Mouse (Mus musculus) c-Kit-positive CD71-positive TER-119-positive erythroid progenitor cells, embryonic 14.5 days (primary cell): ENCODE data around the gene Cpsf7.
"Not testable (repeated sequence)": the region's sequence is repeated elsewhere in the genome, so short reads cannot be mapped to it uniquely, and the experiment has no call there.

ENCODE experiments used
- DNase-seq: peaks from one replicate; pipeline ENCODE4 v3.0.0-alpha.2; 2013; ENCODE audit warnings: low spot score

The Cpsf7 gene

DNA sequence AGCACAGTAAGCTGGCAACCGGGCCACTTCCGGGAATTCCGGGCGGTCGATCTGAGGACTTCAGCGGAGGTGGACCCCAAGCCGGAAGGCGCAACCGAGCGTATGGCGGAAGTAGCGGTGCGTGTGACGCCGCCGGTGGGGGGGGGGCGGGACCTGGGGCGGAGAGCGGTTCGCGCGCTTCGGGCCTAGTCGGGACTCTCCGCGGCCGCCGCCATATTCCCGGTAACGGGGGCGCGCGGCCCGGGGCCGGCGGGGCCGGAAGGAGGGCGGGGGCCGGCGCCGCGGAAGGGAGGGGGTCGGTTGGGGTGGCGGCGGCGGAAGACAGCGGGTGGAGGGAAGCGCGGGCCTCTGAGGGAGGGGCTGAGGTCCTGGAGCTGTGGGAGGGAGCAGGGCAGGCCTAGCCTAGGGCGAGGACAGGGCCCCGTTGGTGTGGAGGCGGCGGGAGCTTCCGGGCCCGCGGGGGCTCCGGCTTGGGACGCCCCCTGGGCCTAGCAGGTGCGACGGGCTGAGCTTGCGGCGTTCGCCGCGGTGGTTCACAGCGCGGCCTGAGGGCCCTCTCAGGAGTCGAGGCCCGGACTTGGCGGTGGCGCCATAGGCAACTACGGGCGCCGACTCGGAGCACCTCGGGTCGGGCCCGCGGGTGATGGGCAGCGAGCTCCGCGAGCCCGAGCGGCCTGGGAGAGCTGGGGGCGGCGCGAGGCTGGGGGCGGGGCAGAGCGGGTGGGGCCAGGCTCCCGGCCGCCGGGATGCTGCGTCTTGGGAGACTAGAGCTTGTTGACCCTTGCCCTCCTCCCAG is at the start of gene Cpsf7:
Cpsf7 (plus strand) TSS at position 161 of the 796 bp plus-strand sequence.
- peak; percentile 89 for DNase-seq

DNA sequence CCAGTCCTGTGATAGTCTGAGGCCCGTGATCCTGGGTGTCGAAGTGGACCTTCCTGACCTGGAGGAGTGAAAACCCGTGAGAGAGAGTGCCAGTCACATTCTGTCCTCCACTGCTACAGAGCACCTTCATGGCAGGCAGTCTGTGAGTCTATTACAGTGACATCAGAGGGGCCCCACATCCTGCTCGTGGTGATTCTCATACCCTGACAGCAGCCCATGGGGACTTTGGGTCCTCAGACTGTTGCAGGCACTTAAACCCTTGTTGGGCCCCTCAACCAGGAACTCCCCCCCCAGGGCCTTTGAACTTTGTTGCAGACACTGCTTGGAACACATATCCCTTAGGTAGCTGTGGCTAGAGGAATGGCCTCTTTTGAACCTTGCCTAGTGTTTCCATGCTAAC is 45.5 kb upstream of the Cpsf7 start:
- no peak for DNase-seq

DNA sequence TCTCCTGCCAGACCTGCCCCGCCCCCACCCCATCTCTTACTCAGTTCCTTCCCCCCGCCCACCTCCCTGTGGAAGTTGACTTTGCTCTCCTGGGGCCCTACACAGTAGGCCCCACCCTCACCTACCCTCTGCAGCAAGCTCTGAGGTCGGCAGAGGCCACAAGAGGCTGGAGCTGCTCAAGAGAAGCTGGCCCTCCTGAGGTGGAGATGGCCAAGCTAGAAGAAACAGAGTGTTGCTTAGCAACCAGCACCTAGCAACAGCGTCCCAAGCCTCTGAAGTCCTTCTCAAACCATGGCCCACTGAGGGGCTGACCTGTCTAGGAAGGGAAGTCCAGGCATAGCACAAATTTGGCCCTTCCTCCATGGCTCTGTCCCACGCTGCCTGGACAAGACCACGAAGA is 42.4 kb upstream of the Cpsf7 start, which contains the start of gene Ppp1r32:
Ppp1r32 (minus strand) TSS at position 226 of the 400 bp plus-strand sequence.
- DNase-seq: no peak

DNA sequence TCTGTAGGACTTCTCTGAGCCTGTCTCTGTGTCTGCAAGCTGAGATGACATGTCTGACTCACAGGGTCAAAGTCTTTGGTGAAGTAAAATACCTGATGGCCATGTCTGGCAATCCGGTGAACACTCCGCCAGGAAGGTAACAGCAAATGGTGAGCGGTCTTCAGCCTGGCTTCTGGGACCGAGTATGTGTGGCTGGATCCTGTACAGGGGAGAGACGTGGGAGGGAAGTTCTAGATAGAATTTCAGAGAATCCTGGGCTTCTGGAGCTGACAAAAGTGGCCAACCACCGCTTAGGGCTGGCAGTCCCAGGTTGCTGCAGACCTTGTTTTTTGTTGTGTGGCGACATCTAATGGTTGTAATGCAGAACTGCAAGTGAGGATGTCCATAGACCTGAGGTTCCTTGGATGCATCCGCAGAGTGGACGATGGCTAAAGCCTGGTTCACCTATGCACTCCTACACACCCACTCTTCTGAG is 38.8 kb upstream of the Cpsf7 start:
- peak; percentile 52 for DNase-seq

DNA sequence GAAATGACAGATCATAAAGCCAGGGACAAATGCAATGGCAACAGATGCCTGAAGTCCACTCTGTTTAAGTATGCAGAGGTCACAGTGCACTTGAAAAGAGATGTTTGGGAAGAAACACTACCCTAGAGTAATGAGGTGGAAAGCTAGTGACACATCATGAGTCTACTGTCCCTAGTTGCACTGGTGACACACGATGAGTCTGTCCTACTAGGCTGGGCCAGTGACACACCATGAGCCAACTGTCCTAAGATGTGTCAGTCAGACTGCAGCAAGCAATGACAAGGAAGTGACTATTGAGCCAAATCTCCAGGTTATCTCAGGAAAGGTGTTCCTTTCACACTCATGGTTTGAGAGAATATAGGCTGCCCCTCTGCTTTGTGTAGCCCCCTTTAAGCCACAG is 29.4 kb upstream of the Cpsf7 start:
- no peak for DNase-seq

DNA sequence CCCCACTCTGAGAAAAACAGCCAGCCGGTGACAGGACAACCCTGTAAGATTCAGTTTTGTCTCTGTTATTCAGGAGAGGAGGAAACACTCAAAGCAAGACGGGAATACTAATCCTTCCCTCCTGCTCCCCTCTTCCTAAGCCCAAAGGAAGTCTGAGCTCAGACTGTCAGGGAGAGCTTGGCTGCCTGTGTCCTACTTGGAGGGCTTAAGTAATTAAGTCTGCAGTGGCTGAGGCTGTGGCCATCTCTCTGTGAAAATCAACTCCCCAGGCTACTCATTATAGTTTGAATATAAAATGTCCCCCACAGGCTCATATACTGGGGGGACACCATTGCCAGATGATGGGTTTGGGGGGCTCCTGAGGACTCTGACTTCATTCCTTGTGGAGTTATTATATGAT is 28.1 kb upstream of the Cpsf7 start:
- no peak for DNase-seq

DNA sequence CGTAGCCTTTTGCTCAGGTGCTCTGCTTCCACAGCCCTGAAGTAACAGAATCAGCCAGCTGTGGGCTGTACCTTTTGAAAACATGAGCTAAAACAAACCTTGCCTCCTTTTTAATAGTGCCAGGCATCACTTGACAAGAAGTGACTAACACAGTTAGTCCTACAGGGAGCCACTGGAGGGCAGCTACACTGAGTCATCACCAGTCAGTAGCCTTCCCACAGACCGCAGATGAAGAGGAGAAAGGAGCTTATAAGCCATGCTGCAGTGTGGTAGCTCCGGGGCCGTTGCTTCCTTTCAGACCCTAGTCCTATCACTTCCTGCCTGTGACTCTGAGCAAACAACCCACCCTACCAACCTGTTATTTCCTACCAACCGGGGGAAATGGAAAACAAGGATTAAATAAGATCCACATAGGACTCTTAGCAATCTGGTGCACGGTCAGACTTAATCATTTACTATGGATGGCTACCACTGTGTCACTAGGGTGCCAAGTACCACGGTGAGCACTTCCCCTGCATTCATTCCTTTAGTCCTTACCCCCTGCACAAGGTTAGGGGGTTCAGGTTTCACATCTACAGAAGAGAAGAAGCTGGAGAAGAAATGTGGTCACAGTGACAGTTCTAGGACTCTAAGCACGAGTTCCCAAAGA is 27.4 kb upstream of the Cpsf7 start:
- no peak for DNase-seq

DNA sequence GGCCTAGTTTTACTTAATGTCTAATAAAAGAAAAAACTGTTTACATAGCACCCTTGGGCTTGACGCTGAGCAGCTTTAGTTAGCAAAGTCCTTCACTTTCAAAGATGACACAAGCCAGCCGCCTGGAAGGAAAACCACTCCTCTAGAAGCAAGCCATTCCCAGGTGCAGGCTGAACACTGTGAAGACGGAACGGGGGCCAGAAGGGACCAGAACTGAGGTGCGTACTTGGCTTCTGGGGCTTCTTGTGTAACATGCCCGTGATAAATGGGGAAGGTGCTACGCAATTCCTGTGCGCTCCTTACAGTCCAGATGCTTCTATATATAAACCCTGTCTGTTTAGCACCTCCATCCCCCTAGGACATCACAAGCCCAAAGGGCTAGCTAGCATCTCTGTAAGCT is 24.5 kb upstream of the Cpsf7 start:
- DNase-seq: no peak

DNA sequence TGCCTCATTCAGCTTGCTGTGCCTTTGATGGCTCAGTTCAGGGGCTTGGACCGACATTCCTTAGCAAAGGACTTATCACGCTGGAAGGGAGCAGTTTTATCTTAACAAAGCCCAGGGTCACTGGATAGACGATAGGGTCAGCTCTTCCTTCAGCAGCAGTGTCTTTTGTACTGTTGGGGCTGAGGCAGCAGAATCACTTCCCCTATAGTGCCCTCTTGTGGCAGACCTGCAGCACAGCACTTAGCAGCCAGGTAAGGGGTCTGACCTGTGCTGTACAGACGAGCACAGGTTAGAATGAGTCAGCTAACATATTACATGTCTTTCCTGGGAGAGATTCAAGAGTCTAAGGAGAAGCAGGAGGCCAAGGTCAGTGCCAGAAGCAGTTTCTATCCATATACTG is 22.5 kb upstream of the Cpsf7 start:
- peak; percentile 46 for DNase-seq

DNA sequence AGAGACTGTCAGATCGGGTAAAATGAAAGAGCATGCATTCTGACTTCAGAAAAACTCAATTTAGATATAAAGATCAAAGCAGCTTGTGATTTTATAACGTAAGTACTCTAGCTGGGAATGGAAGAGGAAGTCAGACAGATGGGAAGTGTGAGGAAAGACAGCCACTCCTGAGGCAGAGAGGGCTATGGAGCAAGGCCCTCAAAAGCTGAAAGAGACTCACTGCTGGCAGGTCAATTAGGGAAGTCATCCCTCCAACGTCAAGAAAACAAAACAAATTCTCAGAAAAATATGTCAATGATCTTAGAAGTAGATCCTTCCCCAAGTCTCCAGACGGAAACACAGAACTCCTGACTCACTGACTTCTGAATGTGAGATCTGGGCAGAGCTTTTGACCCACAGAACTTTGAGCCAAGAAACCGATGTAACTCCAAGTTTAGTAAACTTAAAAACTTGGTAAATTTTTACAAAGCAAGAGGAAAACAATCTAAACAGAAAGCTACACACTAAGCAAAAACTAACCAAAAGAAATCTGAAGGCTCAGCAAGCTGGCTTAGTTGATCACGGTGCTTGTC is 14.2 kb upstream of the Cpsf7 start:
- DNase-seq: no peak

DNA sequence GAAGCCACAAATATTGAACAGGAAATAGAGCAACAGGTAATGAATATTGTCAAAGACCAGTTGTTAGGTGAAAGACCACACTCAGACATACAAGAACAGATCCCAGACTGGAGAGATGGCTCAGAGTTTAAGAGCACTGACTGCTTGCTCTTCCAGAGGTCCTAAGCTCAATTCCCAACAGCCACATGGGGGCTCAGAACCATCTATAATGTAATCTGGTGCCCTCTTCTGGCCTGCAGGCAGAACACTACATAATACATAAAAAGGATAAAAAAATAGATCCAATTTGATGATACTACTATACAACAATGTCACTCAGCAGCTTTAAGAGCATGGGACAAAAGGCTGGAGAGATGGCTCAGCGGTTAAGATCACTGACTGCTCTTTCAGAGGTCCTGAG is 4.7 kb upstream of the Cpsf7 start:
- DNase-seq: no peak

DNA sequence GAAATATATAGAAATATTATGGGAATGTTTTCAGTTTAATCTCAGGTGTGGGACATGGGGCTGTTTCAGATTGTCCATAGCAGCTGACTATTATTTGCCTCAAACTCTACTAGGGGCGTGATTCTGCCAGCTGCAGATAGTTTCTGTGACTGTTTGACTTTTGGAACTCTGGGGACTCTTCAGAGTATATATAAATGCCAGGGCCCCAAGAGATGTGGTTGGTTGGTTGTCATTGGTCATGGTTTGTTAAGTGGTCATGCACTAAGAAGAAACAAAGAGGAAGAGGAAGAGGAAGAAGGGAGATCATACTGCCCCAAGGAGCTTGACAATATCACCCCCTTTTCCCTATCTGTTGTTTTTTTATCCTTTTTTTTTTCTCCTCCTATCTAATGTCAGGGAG is 3.1 kb upstream of the Cpsf7 start:
- DNase-seq: no peak

DNA sequence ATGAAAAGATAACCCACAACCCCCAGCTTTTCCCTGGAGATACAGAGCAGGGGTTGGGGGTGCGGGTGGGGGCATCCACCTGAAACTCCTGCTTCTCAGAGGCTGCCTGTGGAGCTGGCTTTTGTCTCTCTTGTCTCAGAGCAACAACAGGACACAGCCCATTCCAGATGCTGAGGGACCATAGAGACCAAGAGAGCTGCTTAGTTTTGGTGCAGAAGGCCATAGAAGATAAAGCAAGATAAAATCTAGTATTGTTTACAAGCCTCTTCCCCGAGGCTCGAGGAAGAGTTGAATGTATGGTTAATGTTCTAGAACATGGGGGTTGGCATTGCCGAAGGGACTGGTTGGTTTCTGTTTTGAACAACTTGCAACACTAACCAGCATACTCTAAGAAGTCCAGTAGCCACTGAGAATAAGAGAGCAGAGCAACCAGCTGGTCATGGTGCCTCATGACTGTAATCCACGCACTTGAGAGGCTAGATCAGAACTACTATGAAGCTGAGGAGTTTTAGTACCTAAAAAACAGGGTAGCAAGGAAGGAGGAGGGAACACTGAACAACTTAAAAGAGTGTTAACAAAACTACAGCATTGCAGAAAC is 1.5 kb upstream of the Cpsf7 start:
- peak; percentile 31 for DNase-seq

DNA sequence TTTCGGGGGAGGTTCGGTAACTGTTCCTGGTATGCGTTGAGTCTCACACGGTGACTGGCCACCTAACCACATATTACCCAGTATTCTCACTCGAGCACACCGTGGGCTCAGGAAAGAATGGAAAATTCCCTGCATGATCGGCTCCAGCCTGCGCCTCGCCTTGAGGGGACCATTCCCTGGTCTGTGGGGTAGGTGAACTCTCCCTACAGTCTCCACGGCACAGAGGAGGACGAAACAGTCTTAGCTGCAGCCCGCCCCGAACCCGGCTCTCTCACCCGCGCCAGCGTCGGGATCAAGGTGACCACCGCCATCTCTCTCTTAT is 321 bp upstream of the Cpsf7 start:
- DNase-seq: no peak

DNA sequence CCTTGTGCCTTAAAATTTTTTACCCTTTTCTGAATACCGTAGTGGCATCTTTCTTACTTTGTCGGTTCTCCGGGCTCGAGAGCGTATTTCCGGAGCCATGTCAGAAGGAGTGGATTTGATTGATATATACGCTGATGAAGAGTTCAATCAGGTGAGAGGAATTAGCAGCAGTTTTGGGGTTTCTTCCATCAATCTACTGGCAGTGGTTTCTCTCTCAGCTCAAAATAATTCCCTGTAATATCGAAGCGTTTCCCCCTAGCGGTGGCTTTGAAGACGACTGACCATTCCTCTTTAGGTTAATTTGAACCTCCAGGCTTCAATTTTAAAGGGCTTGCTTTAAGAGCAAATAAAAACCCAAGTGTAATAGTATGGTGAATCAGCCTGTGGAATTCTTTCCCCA is 844 bp downstream of the Cpsf7 start, which contains the start of gene Sdhaf2:
Sdhaf2 (minus strand) TSS at position 233 of the 400 bp plus-strand sequence.
- DNase-seq: peak; percentile 44

DNA sequence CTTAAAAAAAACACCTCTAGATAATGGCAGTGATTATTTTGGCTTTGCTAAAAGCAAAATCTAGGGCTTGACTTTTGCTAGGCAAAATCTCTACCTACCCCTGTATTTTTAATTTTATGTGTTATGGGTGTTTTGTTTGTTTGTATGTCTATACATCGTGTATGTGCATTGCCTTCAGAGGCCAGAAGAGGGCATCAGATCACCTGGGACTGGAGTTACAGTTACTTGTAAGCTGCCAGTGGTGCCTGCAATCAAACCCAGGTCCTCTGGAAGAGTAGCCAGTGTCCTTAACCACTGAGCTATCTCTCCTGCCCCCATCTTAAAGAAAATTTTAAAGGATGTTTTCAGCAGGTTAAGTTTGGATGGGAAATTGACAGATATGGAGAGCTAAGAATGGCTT is 5.0 kb downstream of the Cpsf7 start:
- DNase-seq: no peak

DNA sequence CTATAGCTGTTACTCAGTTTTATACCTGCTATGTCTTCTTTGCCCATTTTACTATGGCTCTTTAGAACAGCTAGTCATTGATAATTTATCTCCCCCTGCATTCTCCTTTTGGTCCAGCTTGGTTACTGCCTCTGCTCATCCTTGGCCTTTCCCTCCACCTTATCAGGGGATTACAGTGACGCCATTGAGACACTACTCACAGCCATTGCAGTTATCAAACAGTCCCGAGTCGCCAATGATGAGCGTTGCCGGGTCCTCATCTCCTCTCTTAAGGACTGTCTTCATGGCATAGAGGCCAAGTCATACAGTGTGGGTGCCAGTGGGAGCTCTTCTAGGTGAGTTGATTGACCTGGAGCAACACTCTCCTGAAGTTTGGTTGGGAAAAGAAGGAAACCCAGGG is 14.4 kb downstream of the Cpsf7 start:
- peak; percentile 66 for DNase-seq

DNA sequence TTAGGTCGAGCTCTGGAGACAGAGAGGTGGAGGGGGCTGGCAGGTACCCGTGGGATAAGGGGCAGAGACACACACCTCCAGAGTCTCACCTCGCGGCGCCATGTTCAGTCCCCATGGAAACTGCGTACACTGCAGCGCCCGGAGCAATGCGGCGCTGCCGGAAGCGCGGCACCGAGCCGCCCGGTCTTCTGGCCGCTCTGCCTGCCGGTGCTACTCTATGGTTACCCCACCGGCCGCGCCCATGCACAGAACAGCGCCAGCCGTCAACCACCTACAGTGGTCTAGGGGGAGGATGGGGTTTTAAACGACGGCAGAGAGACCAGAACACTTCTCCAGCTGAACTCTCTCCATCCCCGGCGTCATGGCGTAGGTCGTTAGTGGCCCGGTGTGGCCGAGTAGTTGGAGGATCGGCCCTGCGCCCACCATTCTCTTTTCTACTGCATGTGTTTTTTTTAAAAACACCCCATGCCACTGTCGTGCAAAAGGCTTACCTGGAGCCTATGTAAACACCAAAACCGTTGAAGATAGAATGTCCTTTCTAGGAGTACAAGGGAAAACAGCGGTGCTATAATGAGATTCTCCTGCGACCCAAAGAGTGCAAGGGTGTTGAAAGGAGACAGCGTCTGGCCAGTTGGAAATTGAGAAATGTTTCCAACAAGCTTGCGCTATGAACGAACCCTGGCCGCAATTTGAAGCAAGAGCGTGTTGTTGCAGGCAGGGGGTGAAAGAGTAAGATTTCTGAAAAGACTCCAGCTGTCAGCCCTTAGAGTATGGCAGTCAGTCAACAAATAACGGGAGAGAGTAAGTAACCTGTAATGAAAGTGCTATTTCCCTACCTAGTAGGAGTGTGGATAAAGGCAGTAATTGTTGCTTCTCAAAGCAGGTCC is 30.8 kb downstream of the Cpsf7 start, which contains the start of gene Tmem216:
Tmem216 (minus strand) TSS at position 615 of the 887 bp plus-strand sequence.
- DNase-seq: peak; percentile 72

DNA sequence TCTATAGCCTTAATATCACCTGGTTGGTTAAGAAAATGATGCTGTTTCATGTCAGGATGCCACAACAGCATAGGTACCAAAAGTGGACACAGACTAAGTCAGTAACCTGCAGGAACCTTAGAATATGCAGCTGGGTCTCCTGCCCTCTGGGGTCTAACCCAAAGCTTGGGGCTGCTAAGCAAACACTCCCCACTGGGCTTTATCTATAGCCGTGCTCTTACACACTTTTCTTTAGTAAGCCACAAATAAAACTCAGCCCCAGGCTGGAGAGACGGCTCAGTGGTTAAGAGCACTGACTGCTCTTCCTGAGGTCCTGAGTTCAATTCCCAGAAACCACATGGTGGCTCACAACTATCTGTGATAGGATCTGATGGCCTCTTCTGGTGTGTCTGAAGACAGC is 31.9 kb downstream of the Cpsf7 start:
- no peak for DNase-seq

DNA sequence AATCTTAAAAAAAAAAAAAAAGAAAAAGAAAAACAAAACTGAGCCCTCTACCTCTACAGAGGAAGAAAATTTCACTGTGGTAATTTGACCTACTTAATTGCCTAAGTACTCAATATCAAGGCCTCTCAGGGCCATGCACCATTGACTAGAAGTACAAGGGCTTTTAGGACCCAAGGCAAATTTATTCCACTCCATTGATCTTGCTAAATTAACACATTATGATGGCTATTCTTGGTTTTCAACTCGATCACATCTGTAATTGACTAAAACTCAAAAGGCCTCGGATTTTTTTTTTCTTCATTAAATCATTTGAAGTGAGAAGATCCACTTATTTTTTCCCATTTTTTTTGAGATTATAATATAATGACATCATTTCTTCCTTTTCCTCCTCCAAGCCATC is 32.4 kb downstream of the Cpsf7 start:
- DNase-seq: no peak

DNA sequence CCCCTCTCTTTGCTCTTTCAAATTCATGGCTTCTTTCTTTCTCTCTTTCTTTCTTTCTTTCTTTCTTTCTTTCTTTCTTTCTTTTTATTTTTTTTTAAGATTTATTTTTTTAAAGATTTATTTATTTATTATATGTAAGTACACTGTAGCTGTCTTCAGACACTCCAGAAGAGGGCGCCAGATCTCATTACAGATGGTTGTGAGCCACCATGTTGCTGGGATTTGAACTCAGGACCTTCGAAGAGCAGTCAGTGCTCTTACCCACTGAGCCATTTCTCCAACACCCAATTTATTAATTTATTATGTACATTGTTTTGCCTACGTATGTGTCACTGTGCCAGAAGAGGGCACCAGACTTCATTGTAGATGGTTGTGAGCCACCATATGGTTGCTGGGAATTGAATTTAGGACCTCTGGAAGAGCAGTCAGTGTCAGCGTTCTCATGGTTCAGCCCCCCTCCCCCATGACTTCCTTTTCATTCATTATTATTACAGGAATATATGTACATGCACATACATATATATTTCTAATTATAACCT is 32.8 kb downstream of the Cpsf7 start:
- not testable (repeated sequence) for DNase-seq
